Mouse (Mus musculus) hindbrain, embryonic 11.5 days (tissue): ENCODE measurements around the gene Cldn7. TPM values are rescaled to one million over a fixed set of nuclear protein-coding genes. Genes with fewer than 3 reads are reported as not detected.

Source experiments
- ATAC-seq: fragments of 200-750 bp; cut with Nextera tagmentation; 2 replicates; pipeline ENCODE4 v1.8.0; 2017; ENCODE audit warnings: mild to moderate bottlenecking, moderate TSS enrichment, moderate library complexity; ENCODE audit not compliant: low FRiP score
- DNase-seq: peaks from one replicate; pipeline ENCODE4 v3.0.0-alpha.2; 2015; ENCODE audit warnings: low spot score
- H3K27ac ChIP-seq: fragments of 300-500 bp; sonication (generic); 2 replicates; pipeline ENCODE4 v1.5.1; 2014; ENCODE audit warnings: mild to moderate bottlenecking, low read depth, low read length
- H3K27me3 ChIP-seq: fragments of 300-500 bp; sonication (generic); 2 replicates; pipeline ENCODE4 v1.6.1; 2014; ENCODE audit warnings: mild to moderate bottlenecking, low read length, moderate library complexity, mixed read lengths; ENCODE audit not compliant: control insufficient read depth, insufficient read depth
- H3K36me3 ChIP-seq: fragments of 300-500 bp; sonication (generic); 2 replicates; pipeline ENCODE4 v1.6.1; 2014; ENCODE audit warnings: mild to moderate bottlenecking, low read length, moderate library complexity, mixed read lengths; ENCODE audit not compliant: control insufficient read depth, insufficient read depth
- H3K4me1 ChIP-seq: fragments of 300-500 bp; sonication (generic); replicated peaks from 2 replicates; pipeline ENCODE4 v1.6.1; 2014; ENCODE audit warnings: low read length, mixed read lengths; ENCODE audit not compliant: control insufficient read depth, insufficient read depth
- H3K4me2 ChIP-seq: fragments of 300-500 bp; sonication (generic); replicated peaks from 2 replicates; pipeline ENCODE4 v1.6.1; 2014; ENCODE audit warnings: mild to moderate bottlenecking, low read depth, low read length
- H3K4me3 ChIP-seq: fragments of 300-500 bp; sonication (generic); 2 replicates; pipeline ENCODE4 v1.5.1; 2014; ENCODE audit warnings: low read depth, low read length
- H3K9ac ChIP-seq: fragments of 300-500 bp; sonication (generic); 2 replicates; pipeline ENCODE4 v1.6.1; 2014; ENCODE audit warnings: low read depth, low read length
- H3K9me3 ChIP-seq: fragments of 300-500 bp; sonication (generic); 2 replicates; pipeline ENCODE4 v1.6.1; 2016; ENCODE audit warnings: low read length; ENCODE audit not compliant: control insufficient read depth
- WGBS: fragments of 180-500 bp; shearing (Covaris S2); extraction: QIAGEN DNeasy Blood & Tissue Kit; methylation state at CpG from one replicate; pipeline ENCODE4 v1.1.7; 2014; 5-methylcytosine and 5-hydroxymethylcytosine counted together
- polyA plus RNA-seq: library from polyadenylated mRNA; unstranded; fragments of >200 nt; fragmentation: Nextera tagmentation; extraction: Ambion mirVana; gene quantifications from 2 replicates; pipeline ENCODE4 v1.2.1, GENCODE M21; 2014

Gene Cldn7
- polyA plus RNA-seq, 1 experiment from 2014 or later = 8.2 TPM

DNA sequence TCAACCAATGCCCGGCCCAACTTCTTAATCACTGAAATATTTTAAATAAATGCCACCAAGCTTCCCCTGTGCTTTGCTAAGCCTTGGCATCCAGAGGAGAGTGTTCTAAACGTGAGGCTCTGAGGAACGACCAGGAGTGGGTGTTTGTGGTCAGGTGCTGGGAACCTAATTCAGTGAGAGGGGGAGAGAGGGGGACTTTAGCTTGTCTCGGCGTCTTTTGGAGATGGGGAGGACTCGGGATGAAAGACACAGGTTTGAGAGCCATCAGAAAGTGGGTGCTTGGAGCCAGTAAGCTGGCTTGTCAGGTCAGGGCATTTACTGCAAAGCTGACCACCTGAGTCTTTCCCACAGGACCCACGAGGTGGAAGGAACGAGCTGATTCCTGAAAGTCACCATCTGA, 32.8 kb upstream of the Cldn7 start:
- no peak overlapping the region for H3K4me3 ChIP-seq
- no peak overlapping the region for H3K4me2 ChIP-seq
- no peak for ATAC-seq
- DNase-seq = no peak
- WGBS = 80% methylated on average over 8 of the region's 8 CpGs
- no peak overlapping the region for H3K9ac ChIP-seq
- no peak overlapping the region for H3K27ac ChIP-seq
- peaks cover 5% of the 10 kb centered on the region for H3K4me1 ChIP-seq
- peaks cover 16% of the 10 kb centered on the region for H3K27me3 ChIP-seq
- no peaks in the 10 kb centered on the region for H3K36me3 ChIP-seq
- no peaks in the 10 kb centered on the region for H3K9me3 ChIP-seq

DNA sequence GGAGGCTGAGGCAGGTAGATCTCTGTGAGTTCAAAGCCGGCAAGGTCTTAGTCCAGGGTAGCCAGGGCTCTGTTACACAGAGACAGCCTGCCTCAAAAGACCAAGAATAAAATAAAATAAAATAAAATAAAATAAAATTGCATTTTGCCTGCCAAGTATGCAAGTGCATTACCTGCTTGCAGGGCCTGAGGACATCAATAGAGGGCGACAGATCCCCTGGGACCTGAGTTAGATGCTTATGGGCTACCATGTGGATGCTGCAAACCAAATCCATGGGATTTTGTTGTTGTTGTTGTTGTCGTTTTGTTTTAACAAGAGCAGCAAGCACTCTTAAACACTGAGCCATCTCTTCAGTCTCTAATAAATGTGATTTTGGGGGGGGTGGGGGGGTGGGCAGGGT, 32.3 kb upstream of the Cldn7 start:
- no peak for ATAC-seq
- H3K4me2 ChIP-seq = no peak overlapping the region
- 37% methylated on average over 3 of the region's 3 CpGs for WGBS
- no peak overlapping the region for H3K9ac ChIP-seq
- H3K27me3 ChIP-seq = peaks cover 21% of the 10 kb centered on the region
- no peaks in the 10 kb centered on the region for H3K9me3 ChIP-seq
- DNase-seq = no peak
- no peak overlapping the region for H3K27ac ChIP-seq
- H3K4me3 ChIP-seq = no peak overlapping the region
- H3K4me1 ChIP-seq = peaks cover 5% of the 10 kb centered on the region
- H3K36me3 ChIP-seq = no peaks in the 10 kb centered on the region

DNA sequence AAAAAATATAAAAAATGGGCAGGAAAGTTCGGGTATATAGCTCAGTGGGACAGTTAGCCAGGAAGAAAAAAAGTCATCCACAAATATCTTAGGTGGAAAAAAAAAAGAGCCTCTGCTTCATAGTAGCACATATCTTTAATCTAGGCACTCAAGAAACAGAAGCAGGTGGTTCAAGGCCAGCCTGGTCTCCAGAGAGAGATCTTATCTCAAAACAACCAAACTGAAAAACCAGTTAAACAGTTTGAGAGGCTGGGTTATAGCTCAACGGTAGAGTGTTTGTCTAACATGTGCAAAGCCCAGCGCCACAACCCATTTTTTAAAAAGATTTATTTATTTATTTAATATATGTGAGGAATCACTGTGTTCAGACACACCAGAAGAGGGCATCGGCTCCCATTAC, 31.5 kb upstream of the Cldn7 start:
- DNase-seq (no peak), ATAC-seq (no peak)
- Histone ChIP-seq H3K27me3 (peaks cover 29% of the 10 kb centered on the region), H3K4me3 (no peak overlapping the region), H3K4me1 (peaks cover 5% of the 10 kb centered on the region), H3K4me2 (no peak overlapping the region), H3K36me3 (no peaks in the 10 kb centered on the region), H3K9me3 (no peaks in the 10 kb centered on the region), H3K27ac (no peak overlapping the region), H3K9ac (no peak overlapping the region)
- WGBS = 76% methylated on average over 4 of the region's 4 CpGs

DNA sequence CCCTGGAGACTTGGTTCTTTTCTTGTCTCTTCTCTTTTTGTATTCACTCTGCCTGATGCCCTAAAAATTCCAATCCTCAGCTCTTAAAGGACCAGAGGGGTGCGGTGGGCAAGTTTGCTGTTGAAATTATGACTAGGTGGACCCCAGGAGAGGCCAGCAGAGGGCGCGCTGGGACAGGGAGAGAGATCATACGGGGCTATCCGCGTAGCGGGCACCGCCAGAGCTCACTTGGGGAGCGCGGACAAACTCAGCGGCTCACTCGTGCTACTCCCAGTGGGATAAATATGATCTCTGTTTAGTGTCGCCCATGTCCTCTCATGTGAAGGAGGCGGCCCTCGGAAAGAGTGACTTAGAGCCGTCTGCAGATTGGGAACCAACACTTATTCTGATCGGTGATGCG, 30.4 kb upstream of the Cldn7 start:
- peaks cover 5% of the 10 kb centered on the region for H3K4me1 ChIP-seq
- no peak overlapping the region for H3K9ac ChIP-seq
- peaks cover 35% of the 10 kb centered on the region for H3K27me3 ChIP-seq
- peak; percentile 97 for DNase-seq
- H3K4me3 ChIP-seq = peak overlapping the region; percentile 10
- peak overlapping the region; percentile 30 for H3K4me2 ChIP-seq
- WGBS = under 1% methylated on average over 18 of the region's 18 CpGs
- ATAC-seq = no peak
- H3K36me3 ChIP-seq = no peaks in the 10 kb centered on the region
- no peaks in the 10 kb centered on the region for H3K9me3 ChIP-seq
- H3K27ac ChIP-seq = no peak overlapping the region

DNA sequence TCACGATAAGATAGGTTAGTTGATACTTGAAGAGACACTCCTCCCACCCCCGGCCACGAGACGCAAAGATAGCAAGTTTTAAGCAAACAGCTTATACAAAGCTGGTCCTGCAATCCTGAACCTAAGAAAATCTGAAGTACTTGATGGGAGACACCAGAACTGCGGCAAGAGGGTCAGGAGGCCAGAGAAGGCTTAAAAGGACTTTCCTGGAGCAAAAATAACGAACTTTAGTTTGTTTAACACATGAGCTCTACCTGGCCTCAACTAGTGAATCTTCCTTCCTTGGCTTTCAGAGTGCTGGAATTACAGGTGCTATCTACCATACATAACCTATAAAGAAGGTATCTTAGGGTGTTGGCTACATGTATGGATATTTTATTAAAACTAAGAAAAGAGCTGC, 29.9 kb upstream of the Cldn7 start:
- H3K9ac ChIP-seq = no peak overlapping the region
- WGBS = 17% methylated on average over 6 of the region's 6 CpGs
- peaks cover 35% of the 10 kb centered on the region for H3K27me3 ChIP-seq
- no peak overlapping the region for H3K27ac ChIP-seq
- no peaks in the 10 kb centered on the region for H3K9me3 ChIP-seq
- H3K4me1 ChIP-seq = peaks cover 5% of the 10 kb centered on the region
- H3K36me3 ChIP-seq = no peaks in the 10 kb centered on the region
- DNase-seq = no peak
- H3K4me2 ChIP-seq = no peak overlapping the region
- no peak overlapping the region for H3K4me3 ChIP-seq
- ATAC-seq = no peak

DNA sequence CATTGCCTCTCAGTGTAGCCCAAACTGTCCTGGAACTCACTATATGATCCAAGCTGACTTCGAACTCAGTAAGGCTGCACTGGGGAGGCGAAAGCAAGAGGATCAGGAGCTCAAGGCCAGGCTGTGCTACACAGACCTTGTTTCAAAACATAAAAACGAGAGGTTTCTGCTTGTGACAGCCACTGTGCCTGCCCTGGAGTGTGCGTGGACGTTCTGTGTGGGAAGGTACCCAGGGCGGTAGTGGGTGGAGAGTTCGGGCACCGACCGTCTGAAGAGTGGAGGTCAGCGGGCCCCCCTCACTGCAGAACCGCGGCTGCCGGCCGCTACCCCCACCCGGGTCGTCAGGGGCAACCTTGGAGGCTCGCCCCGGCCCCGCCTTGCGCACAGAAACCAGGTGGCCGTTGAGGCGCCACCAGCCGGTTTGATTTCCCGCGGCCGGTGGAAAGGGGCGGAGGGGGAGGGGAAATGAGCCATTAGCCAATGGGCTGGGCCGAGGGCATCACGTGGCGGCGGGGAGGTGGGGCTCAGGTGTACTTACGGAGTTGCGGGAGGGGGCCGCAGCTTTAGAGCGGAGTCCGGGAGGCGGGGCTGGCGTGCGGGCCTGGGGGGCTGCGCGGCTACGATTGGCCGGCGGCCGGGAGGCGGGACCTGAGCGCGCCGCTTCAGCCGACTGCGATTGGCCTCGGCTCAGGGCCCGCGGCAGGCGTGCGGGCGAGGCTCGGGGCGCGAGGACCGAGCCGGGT, 29.3 kb upstream of the Cldn7 start, which contains the start of gene Ybx2:
Gene Ybx2, plus strand, starts transcription at position 660 of the 743 bp plus-strand sequence.
- 2% methylated on average over 49 of the region's 62 CpGs for WGBS
- ATAC-seq (peak; percentile 94), DNase-seq (peak; percentile 90)
- no peaks in the 10 kb centered on the region for H3K9me3 ChIP-seq
- H3K27ac ChIP-seq = no peak within 1 kb of the TSS
- H3K4me1 ChIP-seq = peaks cover 5% of the 10 kb centered on the region
- no peaks in the 10 kb centered on the region for H3K36me3 ChIP-seq
- H3K27me3 ChIP-seq = peaks cover 35% of the 10 kb centered on the region
- peak within 1 kb of the TSS; percentile 56 for H3K4me3 ChIP-seq
- peak within 1 kb of the TSS; percentile 99 for H3K4me2 ChIP-seq
- H3K9ac ChIP-seq = peak within 1 kb of the TSS; percentile 47

DNA sequence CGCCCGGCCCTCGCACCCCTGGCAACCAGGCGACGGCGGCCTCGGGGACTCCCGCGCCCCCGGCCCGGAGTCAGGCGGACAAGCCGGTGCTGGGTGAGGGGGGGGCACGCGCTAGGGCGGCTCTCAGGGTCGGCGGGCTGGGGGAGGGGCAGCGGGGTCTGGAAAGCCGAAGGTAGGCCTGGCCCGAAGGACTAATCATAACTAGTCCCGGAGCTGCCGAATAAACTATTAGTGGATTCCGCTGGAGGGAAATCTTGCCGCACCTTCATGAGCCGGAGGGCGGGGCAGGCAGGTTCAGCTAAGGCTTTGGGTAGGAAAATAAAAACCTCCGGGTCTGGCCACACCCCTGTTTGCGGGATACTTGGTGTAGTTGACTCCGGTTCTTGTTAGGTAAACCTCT, 28.4 kb upstream of the Cldn7 start:
- peak overlapping the region; percentile 99 for H3K4me2 ChIP-seq
- ATAC-seq (0 out of 2 replicates have a peak, but pooled peaks have one; percentile 28), DNase-seq (no peak)
- peak overlapping the region; percentile 56 for H3K4me3 ChIP-seq
- H3K4me1 ChIP-seq = peaks cover 5% of the 10 kb centered on the region
- no peaks in the 10 kb centered on the region for H3K36me3 ChIP-seq
- peaks cover 35% of the 10 kb centered on the region for H3K27me3 ChIP-seq
- 2% methylated on average over 24 of the region's 30 CpGs for WGBS
- H3K27ac ChIP-seq = no peak overlapping the region
- H3K9me3 ChIP-seq = no peaks in the 10 kb centered on the region
- H3K9ac ChIP-seq = peak overlapping the region; percentile 47

DNA sequence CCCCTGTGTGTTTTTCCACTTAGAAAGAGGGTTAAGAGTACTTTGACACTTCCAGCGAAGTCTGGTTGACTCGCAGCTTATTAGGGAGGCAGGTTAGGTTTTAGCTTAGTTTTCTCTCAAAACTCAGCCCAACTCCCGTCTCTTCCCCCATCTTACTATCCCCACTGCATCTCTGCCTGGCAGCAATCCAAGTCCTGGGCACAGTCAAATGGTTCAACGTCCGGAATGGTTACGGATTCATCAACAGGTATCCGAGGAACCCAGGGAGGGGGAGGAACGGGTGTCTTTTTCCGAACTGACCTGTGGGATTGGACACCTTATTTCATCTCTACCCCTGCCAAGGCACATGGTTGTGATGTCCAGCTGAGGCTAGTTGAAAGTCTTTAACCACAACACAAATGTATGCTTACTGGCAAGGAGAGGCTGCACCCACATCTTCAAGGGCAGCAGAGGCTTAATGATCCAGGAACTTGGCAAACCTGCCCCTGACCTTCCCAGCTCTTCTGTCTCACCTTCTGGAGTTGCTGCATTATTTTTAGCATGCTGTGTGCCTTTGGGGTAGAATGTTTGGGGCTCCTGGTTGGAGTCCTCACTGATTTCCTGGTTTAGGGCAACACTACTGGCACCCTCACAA, 27.7 kb upstream of the Cldn7 start:
- ATAC-seq (no peak), DNase-seq (no peak)
- Histone ChIP-seq H3K4me1 (peaks cover 5% of the 10 kb centered on the region), H3K4me2 (peak overlapping the region; percentile 99; the same call in 1 of the 2 replicates), H3K36me3 (no peaks in the 10 kb centered on the region), H3K27ac (no peak overlapping the region), H3K9ac (peak overlapping the region; percentile 47), H3K9me3 (no peaks in the 10 kb centered on the region), H3K4me3 (peak overlapping the region; percentile 56; the same call in 1 of the 2 replicates), H3K27me3 (peaks cover 35% of the 10 kb centered on the region)
- WGBS = 44% methylated on average over 9 of the region's 9 CpGs

DNA sequence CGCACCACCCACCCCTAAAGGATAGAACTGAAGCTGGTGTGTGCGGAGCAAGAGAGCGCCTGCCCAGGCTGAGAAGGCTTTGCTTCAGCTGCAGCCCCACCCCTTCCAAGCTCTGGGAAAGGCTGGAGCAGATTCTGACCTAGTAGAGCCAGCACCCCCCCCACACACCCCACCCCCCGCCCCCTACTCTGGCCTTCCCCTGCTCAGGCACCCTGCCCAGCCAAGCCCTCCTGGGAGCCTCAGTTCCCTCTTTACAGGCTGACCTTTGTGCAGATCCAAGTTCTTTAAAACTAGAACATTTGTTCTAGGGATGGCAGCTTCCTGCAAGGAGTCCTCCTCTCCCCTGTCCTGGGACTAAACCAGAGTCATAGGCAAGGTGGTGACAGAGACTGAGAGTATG, 27.2 kb upstream of the Cldn7 start:
- no peak for ATAC-seq

More for the DNA sequence above, 27.2 kb upstream of the Cldn7 start:
- no peaks in the 10 kb centered on the region for H3K9me3 ChIP-seq
- no peak overlapping the region for H3K4me2 ChIP-seq
- no peak for DNase-seq
- H3K36me3 ChIP-seq = no peaks in the 10 kb centered on the region
- no peak overlapping the region for H3K9ac ChIP-seq
- H3K4me1 ChIP-seq = peaks cover 5% of the 10 kb centered on the region
- H3K27me3 ChIP-seq = peaks cover 35% of the 10 kb centered on the region
- 0 out of 2 replicates have a peak overlapping the region, but pooled peaks have one; percentile 6 for H3K4me3 ChIP-seq
- H3K27ac ChIP-seq = no peak overlapping the region
- WGBS = 55% methylated on average over 3 of the region's 4 CpGs
